Mouse (Mus musculus) adrenal gland (tissue): ENCODE data around the gene Stard10.

Source experiments
- intact Hi-C: fragments of 180-260 bp; cut with DNase I; formaldehyde crosslinking; loops from one replicate; pipeline ENCODE4 v1.15.1; 2025

The Stard10 gene

DNA sequence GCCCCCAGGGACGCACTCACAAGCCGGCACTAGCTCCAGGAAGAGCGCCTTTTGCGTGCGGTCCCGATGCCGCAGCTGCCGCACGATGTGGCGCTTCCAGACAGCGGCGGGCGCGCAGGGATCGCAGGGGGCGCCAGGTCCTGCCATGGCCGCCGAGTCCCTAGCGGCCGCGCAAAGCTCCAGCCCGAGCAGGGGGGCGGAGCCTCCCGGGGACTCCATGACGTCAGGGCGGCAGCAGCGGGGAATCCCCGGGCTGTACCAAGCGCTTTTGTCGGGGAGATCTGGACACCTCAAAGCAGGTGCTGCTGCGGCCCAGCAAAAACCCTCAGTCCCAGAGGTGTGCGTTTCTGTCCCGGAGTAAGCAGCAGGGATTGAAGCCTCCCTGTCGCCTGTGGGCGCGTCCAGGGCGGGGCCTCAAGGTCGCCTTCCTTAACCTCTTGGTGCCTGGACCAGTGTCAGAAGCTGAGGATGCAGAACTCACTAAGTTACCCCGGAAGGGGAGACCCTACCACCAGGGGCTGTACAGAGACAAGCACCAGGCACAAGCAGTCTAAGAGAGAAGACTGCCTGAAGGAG, 14.9 kb upstream of the Stard10 start, which contains the start of gene Atg16l2:
Gene Atg16l2, minus strand, starts transcription at position 371 of the 576 bp plus-strand sequence.
- intact Hi-C loops: no loop called here

DNA sequence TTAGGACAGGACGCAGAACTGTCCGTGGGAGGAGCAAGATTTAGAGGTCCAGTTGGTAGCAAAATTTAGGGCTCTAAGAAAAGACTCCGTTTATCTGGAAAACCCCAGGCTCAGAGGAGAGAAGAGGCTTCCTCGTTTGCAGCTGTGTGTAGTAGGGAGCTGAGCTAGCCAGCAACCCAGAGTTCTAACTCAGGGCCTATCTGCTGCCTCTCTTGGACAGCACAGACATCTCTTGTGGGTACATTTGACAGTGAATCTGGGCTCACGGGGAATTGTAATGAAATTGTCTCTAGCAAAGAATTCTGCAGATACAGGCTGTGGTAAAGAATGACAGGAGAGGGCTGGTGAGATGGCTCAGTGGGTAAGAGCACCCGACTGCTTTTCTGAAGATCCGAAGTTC, 14.2 kb upstream of the Stard10 start:
- intact Hi-C loops: no loop called here

DNA sequence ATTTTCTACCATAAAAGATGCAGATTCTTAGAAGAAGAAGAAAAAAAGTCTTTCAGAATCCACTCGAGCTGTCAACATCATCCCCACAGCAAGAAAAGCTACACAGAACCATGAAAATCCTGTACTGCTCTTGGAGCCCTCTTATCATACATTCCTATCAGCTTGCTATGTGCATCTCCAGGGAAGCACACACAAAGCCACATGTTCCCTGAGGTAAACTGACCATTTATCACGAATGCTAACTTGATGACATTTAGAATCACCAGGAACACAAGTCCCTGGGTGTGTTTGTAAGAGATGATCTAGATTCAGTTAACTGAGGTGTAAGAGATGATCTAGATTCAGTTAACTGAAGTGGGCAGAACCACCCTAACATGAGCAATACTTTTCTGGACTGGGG, 10.0 kb upstream of the Stard10 start:
- intact Hi-C loops: no loop called here

DNA sequence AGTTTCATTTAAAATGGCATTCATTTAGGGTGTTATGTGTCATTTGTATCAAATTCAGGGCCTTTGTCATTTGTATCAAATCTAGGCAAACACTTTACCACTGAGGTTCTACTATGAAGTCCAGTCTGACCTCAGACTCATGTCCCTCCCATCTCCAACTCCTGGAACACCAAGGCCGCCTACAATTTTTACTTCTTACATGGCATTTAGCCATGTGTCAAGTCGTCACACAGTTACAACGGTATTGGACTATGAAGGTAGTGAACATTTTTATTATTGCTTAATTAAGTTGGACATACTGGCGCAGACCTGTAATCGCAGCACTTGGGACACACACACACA, 6.9 kb upstream of the Stard10 start:
- intact Hi-C loops: loop anchor here (2.0 kb wide), 1 partner anchor 63 kb away; no protein-coding TSS in a partner anchor

DNA sequence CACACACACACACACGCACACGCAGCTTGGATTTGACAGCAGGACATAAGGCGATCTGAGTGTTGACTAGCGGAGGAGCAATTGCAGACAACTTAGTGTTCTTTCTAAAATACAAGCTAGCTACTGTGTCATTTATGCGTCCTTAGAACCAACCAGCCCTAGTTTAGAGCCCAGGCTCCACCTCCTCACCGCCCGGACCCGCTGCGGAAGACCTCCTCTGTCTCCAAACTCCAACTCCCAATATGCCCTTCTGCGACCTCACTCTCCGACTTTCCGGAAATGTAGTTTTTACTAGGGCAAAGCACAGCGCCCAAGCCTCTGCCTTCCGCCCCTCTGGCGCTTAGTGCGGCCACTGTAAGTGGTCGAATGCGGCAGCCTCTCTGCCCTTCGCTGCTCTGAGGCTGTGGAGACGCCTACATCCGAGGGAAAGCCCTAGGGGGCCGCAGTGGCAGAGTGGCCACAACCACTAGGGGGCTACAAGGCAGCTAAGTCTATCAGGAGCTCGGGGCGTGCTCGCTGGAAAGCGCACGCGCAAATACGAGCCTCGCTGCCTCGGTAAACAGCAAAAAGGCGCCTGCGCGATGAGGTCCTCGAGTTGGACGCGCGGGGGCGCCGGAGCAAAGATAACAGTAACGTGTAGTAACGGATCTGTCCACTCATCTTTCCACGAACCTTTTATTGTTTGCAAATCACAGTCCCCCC, 6.4 kb upstream of the Stard10 start:
- intact Hi-C loops: loop anchor here (2.0 kb wide), 1 partner anchor 62 kb away; no protein-coding TSS in a partner anchor

DNA sequence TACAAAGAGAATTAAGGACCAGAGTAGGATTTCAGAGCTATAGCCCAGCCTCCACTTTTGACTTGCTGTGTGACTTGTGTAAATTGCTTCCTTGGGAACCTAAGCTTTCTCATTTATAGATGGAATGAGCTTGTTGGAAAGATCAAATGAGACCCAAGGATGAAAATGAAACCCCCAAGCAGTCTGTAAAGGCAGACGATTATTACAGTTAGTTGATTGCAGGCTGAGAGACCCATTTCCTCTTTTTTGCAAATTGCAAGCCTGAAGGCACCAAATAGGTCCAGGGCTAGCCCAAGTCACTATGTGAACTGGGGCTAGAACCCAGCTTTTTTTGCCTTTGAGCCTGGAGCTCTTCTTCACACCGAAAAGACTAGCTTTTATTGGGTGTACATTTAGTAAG, 5.8 kb upstream of the Stard10 start:
- intact Hi-C loops: loop anchor here (2.0 kb wide), 1 partner anchor 62 kb away; no protein-coding TSS in a partner anchor

DNA sequence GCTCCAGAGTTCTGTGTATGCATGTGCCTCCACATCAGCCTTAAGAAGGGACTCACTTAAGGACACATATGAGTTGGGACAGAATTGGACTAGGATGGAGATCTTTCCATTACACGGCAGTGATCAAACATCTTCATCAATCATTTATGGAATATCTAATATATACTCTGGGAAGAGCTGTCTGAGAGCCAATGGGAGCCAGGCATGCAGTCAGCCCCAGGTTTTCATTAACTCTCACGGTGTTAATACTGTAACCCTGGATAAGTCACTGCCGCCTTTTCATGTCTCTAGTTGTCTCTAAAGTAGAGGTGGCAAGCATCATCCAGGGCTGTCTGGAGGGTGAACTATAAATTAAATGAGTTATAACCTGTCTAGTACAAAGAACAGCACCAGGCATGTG, 3.9 kb upstream of the Stard10 start:
- intact Hi-C loops: no loop called here

DNA sequence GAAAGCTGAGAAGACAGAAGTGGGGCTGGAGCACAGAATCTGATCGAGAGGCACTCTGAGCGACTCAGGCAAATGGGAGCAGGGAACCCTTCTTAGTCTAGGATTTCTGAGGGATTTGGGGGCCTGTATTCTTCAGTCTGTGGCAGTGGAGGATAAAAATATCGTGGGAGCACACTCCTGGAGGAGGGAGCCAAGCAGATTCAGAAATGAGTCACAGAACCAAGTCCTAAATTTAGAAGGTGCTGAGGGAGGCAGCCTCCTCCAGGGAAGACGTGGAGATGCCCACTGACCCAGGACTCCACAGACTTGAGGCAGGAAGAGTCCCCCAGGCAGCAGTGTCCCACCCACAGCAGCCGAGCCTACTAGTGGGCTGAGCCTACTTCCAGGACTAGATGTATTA, 2.5 kb upstream of the Stard10 start:
- intact Hi-C loops: no loop called here

DNA sequence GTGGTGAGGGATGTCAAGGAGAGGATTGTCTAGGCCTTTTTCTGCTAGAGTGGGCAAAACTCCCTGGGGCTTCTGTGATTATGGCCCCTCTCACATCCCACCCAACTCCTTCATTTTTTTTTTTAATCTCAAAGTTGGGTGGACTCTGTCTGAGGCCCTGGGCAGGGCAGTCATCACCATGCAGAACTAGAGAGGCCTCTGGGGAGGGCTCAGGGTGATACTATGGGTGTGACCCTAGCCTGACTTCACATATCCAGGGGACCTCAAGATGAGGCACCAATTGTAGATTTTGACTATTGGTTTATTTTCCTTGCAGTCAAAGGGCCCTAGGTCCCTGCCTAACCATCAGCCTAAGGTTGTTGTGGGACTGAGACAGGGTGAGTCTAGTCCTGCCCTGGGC, 1.2 kb upstream of the Stard10 start:
- intact Hi-C loops: no loop called here

DNA sequence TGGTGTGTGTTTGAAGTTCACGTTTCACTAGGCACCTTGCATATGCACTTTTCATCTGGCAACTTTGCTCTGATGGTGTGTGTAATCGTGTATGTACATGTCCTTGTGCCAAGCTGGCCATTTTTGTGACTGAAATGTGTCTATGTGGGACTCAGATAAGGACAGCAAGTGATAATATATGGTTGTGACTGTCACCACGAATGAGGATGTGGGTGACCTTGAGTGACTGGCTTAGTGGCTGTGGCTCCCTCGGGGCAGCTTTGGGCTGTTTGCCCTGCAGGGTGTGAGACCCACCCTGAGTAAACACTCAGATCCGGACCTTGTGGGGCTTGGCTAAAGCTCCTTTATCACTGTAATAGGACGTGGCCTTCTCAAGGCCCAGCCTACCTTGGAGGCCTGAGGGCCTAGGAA, 290 bp upstream of the Stard10 start:
- intact Hi-C loops: no loop called here

DNA sequence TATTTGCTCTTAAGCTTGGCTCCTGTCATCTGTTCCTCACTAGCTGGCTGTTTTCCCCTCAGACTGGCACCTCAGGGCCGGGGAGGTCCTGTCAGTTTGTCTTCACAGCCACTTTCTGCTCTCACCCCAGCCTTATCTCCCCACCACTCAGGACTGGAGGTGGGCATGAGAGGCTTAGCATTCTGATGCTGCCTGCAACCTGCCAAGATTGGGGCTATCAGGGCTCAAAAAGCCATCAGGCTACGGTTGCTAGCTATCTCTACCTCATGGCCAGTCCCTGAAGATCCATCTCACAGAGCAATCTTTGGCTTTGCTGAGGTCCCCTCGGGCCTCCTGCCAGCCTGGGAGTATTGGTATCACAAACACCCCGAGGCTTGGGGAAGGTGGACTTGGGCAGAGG, 2.0 kb downstream of the Stard10 start:
- intact Hi-C loops: no loop called here

DNA sequence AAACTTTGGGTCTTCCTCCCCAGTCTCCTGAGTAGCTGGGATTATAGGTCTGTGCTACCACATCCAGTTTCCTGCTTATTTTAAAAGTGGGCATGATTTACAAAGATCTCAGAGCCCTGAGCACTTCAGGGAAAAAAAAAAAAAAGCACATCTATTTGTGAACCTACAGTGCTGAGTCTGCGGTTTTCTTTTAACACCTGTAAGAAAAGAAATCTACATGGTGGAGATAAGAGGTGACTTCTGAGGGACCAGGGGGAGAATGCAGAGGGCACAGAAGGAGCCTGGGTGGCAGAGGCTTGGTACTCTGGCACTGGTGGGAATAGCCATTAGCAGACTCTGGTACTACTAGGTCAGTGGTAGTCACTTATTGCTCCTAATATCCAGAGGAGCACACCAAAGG, 2.9 kb downstream of the Stard10 start:
- intact Hi-C loops: no loop called here

DNA sequence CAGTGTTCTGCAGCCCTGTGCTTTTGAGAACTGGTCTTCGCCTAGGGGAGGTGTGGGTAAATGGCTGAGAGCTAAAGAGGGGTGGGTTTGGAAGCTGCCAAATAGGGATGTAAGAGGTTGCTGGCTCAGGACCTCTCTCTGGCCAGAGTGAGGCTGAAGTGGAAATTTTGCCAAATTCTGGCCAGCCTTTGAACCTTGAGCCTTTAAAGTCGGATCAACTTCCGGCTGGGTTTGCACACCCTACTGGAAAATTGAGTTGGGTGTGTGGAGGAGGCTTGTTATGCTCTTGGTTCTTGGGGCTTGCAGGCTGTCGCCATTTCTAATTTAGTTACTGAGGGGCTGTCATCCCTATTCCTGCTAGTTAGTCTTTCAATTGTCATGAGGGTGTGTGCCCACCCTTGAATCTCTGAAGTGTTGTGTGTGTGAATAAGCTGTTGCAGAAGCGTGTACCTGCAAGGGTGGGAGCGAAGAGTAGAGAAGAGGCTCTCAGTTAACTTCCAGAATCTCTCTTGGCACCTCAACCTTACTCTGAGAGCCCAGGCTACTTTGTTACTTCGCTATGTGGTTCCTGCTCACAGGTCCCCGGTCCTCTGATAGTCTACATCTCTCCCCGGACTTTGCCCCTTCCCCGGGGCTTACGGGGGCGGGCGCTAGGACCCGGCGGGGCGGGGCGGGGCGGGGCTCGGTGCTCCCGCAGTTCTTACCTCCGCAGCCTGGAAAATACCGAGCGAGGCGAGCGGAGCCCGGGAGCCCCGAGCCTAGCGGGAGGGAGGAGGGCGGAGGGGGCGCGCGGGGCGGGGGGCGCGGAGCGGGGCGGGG, 3.7 kb downstream of the Stard10 start:
- intact Hi-C loops: no loop called here

DNA sequence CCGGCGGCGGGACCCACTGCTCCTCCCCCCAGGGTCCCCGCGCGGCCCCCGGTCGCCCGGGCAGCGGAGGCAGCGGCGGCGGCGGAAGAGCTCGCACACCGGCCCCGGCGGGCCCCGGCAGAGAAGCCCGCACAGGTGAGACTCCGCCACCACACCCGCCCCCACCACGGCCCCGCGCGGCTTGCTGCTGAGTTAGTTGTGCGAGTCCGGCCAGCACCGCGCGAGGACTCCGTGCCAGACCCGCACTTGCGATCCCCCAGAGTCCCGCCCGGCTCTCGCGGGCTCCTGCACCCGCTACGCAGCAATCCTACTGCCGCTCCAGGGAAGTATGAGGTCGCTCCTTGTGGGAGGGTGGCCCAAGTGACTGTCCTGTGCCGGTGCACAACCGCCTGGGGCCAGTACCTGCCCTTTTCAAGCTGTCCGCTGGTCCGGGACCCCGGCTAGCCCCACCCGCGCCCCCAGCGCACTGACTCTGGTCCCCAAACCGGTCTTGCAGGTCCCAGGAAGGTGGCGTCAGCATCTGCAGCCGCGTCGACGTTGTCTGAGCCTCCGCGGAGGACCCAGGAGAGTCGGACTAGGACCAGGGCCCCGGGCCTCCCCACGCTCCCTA, 4.4 kb downstream of the Stard10 start:
- intact Hi-C loops: no loop called here

DNA sequence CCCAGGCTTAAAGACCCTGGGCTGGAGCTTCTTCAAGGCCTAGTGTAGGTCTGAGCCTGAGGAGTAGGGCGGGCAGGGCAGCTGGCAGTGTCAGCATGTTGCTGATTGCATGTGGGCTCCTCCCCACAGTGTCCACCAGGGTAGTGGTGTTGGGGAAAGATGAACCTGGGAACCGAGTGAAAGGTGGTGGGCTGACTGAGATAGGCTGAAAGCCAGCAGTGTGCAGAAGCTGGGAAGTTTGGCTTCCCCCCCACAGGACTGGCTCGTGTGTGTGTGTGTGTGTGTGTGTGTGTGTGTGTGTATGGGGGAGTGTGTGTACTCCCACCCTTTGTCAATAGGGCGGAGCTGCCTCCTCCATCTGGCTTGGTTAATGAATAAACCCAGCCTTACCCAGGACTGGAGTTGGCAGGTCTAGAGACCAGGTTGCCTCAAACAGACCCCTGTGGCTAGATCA, 6.3 kb downstream of the Stard10 start:
- intact Hi-C loops: no loop called here

DNA sequence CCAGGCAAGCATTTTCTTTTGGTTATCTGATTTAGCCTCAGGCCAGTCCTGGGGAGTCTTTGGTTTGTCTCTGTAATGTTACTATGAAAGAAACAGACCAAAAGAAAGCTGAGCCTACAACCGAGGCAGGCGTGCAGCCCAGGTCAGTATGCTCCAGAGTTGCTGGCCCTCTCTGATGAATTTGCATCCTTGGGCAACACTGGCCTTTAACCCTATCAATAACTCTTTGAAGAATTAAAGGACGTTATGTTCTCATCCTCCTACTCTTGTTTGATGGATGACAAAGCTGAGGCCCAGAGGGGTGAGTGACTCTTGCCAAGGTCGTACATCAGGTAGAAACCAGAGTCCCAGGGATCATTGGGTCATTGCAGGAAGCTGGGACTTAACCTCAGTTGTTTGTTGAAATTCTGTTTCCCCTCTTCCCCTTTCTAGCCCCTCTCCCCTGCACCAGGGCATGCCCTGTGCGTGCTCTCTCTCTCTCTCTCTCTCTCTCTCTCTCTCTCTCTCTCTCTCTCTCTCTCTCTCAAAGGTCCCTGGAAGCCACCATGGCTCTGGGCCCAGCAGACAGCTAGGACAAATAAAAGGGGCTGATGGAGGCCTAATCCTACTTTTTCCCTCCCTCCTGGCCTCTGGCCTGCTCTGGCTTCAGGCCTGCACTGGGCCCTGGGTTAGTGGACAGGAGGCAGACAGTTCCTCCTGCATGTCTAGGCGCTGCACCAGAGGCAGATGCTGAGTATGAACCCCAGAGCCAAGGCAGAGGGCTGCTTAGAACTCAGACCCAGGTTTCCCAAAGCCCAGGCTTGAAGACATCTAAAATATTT, 7.5 kb downstream of the Stard10 start:
- intact Hi-C loops: no loop called here

DNA sequence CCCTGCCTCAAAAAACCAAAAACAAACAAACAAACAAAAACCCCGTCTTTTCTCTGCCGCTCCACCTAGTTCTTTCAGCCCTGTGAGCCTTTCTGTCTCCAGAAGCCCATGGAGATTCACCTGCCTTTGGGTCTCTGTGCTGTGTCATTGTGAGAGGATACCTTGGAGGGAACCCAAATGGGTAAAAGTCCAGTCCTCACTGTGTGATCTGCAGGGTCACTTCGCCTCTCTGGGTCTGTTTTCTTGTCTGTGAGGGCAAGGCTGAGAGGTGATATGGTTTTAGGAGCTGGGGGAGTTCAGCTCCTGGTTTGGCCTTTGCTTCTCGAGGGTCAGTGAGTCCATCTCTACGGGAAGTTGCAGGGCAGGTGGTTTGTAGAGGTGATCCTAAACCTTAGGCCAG, 9.1 kb downstream of the Stard10 start:
- intact Hi-C loops: no loop called here

DNA sequence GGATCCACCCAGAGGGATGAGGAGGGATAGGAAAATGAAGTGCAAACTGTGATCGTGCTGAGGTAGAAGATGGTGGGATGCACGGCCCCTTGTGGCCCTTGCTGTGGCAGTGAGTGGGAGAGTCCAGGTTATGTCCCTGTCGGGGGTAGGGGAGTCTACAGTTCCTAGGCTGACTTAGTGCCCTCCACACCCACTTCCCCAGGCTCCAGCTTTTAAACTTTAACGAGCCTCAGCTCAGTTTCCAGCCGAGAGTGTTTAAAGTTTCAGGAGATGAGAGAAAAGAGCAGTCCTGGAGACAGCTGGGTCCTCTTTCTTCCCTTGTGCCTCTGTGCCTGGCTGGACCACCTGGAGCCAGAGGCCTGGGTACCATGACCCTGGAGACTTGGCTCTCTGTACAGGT, 10.4 kb downstream of the Stard10 start:
- intact Hi-C loops: no loop called here

DNA sequence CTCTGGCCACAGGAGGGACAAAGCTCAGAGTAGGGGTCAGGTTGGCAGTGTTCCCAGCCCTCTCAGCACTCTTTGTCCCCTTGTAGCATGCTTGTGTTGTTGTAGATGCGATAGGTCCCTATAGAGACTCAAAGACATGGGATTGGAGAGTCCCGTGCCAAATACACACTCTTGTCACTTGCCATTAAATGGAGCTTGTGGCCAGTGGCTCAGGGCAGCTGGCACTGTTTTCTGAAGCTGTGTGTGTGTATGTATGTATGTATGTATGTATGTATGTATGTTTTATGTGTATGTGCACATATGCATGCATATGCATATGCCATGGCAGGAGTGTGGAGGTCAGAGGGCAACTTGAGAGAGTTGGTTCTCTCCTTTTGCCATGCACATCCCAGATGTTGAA, 10.9 kb downstream of the Stard10 start:
- intact Hi-C loops: no loop called here

DNA sequence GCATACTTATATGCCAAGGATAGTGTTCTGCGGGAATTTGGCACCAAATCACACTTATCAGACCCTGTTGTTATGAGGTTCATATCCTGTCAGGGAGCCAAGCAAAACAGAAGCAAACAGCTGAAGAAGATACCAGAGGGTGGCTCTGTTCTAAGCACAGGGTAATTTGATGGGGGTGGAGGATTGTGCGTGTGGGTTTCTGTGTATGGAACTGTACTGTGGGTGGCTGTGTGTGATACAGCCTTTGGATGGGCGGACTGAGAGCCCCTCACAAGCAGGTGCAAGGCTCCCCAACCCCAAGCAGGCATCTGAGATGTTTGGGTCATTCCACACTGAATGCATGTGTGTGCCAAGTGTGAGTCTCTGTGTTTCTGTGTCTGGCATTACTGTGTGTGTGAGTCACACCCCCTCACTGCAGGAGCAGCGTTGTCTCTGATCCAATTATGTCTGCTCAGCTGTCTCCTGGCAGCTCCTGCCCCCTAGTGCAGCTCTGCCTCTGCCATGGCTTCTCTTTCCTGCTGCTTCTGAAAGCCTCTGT, 11.8 kb downstream of the Stard10 start:
- intact Hi-C loops: no loop called here

DNA sequence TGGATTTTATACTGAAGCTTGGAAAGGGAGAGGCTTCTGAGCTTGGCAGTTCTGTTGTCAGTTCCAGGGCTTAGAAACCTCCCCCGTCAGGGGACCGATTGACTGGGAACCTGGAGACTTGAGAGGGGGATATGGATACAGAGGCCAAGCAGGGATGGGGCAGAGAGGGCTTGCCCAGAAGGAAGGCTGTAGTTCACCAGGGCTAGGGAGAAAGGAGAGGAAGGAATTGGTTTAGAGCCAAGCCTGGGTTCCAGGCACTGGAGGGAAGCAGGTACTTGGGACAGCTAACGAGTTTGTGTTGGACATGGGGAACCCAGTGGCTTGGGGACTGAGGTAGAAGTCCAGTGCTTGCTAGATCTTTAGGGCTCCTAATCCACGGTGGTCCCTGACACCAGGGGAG, 12.7 kb downstream of the Stard10 start:
- intact Hi-C loops: no loop called here
